Mouse (Mus musculus) adrenal gland, adult 2 months (tissue): Measurements from ENCODE around the gene Kcnmb4. TPM values are rescaled to one million over a fixed set of nuclear protein-coding genes. Genes with fewer than 3 reads are reported as not detected.
A peak's percentile ranks its signal among the peaks of the same experiment; 100 is the strongest.

ENCODE experiments used
- DNase-seq: peaks from one replicate; pipeline ENCODE4 v3.0.0; 2021
- long read RNA-seq: library from polyadenylated mRNA; stranded (forward); transcript quantifications from one replicate; pipeline ENCODE4 v2.0.0, GENCODE M21; 2021
- polyA plus RNA-seq: library from polyadenylated mRNA; depleted of rRNA; stranded (reverse); fragments of >200 nt; gene quantifications from 2 replicates; pipeline ENCODE4 v1.2.3, GENCODE M21; 2012; rRNA removed
- total RNA-seq, 2 experiments: library from RNA; stranded (reverse); gene quantifications; 2 replicates each; pipeline ENCODE4 v1.2.3; 2021

Gene Kcnmb4
- total RNA-seq = 1 to 10 TPM in 1 of 2 experiments, under 1 TPM in 1; 0.49 to 6.7 TPM
- 2.5 and 22.9 TPM in 2 replicates for polyA plus RNA-seq
- long read RNA-seq, transcript Kcnmb4-201 (3 exons, 1,367 nt) = major isoform, 6 of 6 reads
- long read RNA-seq, partial matches to known transcripts = 0 of 6 reads
- long read RNA-seq, other reads (novel, unspliced or antisense) = 0 of 6 reads

GRCm38 (mm10) chr10:116473759-116474549 lies at the start of gene Kcnmb4:
Kcnmb4 (minus strand) TSS chr10:116473878.
- peak; percentile 64 for DNase-seq

- DNase-seq = no peak
Observed at GRCm38 (mm10) chr10:116519588-116519987, 45.9 kb upstream of the Kcnmb4 start.

- no peak for DNase-seq
Observed at GRCm38 (mm10) chr10:116515590-116515989, 41.9 kb upstream of the Kcnmb4 start.

GRCm38 (mm10) chr10:116515158-116515557 lies 41.5 kb upstream of the Kcnmb4 start:
- no peak for DNase-seq

- peak; percentile 52 for DNase-seq
Observed at GRCm38 (mm10) chr10:116513254-116513635, 39.6 kb upstream of the Kcnmb4 start.

GRCm38 (mm10) chr10:116512521-116513253 lies 39.0 kb upstream of the Kcnmb4 start:
- no peak for DNase-seq

- DNase-seq = no peak
Observed at GRCm38 (mm10) chr10:116505303-116506014, 31.8 kb upstream of the Kcnmb4 start.

GRCm38 (mm10) chr10:116492768-116493167 lies 19.1 kb upstream of the Kcnmb4 start:
- no peak for DNase-seq

GRCm38 (mm10) chr10:116486895-116487747 lies 13.4 kb upstream of the Kcnmb4 start:
- DNase-seq = no peak

- DNase-seq = no peak
Observed at GRCm38 (mm10) chr10:116481917-116482316, 8.2 kb upstream of the Kcnmb4 start.

GRCm38 (mm10) chr10:116480988-116481387 lies 7.3 kb upstream of the Kcnmb4 start:
- no peak for DNase-seq

- DNase-seq = no peak
Observed at GRCm38 (mm10) chr10:116476559-116476958, 2.9 kb upstream of the Kcnmb4 start.

GRCm38 (mm10) chr10:116475725-116476124 lies 2.0 kb upstream of the Kcnmb4 start:
- no peak for DNase-seq

GRCm38 (mm10) chr10:116473071-116473758 lies 463 bp downstream of the Kcnmb4 start:
- peak; percentile 22 for DNase-seq

- no peak for DNase-seq
Observed at GRCm38 (mm10) chr10:116472579-116472978, 1.1 kb downstream of the Kcnmb4 start.

- no peak for DNase-seq
Observed at GRCm38 (mm10) chr10:116470306-116470925, 3.3 kb downstream of the Kcnmb4 start.

GRCm38 (mm10) chr10:116468094-116468493 lies 5.6 kb downstream of the Kcnmb4 start:
- DNase-seq = no peak

GRCm38 (mm10) chr10:116463753-116464345 lies 9.8 kb downstream of the Kcnmb4 start:
- DNase-seq = no peak

- DNase-seq = no peak
Observed at GRCm38 (mm10) chr10:116461443-116461842, 12.2 kb downstream of the Kcnmb4 start.

- DNase-seq = no peak
Observed at GRCm38 (mm10) chr10:116458786-116459185, 14.9 kb downstream of the Kcnmb4 start.
